Mouse (Mus musculus) midbrain, embryonic 16.5 days (tissue): ENCODE results near the gene Nfam1. TPM values are rescaled to one million over a fixed set of nuclear protein-coding genes. Genes with fewer than 3 reads are reported as not detected.

Experiments
- ATAC-seq: fragments of 200-750 bp; cut with Nextera tagmentation; 2 replicates; pipeline ENCODE4 v1.8.0; 2017; ENCODE audit warnings: moderate TSS enrichment
- H3K27ac ChIP-seq: fragments of 300-500 bp; sonication (generic); 2 replicates; pipeline ENCODE4 v1.5.1; 2014; ENCODE audit warnings: mild to moderate bottlenecking, low read length, mixed read lengths
- H3K27me3 ChIP-seq: fragments of 300-500 bp; sonication (generic); 2 replicates; pipeline ENCODE4 v1.6.1; 2014; ENCODE audit warnings: low read depth, low read length, mixed read lengths; ENCODE audit not compliant: control insufficient read depth, insufficient read depth
- H3K36me3 ChIP-seq: fragments of 300-500 bp; sonication (generic); 2 replicates; pipeline ENCODE4 v1.6.1; 2014; ENCODE audit warnings: mild to moderate bottlenecking, low read length, moderate library complexity, mixed read lengths; ENCODE audit not compliant: control insufficient read depth, insufficient read depth
- H3K4me1 ChIP-seq: fragments of 300-500 bp; sonication (generic); 2 replicates; pipeline ENCODE4 v1.6.1; 2014; ENCODE audit warnings: mild to moderate bottlenecking, low read length, mixed read lengths; ENCODE audit not compliant: control insufficient read depth, insufficient read depth
- H3K4me2 ChIP-seq: fragments of 300-500 bp; sonication (generic); 2 replicates; pipeline ENCODE4 v1.6.1; 2014; ENCODE audit warnings: mild to moderate bottlenecking, low read length, mixed read lengths
- H3K4me3 ChIP-seq: fragments of 300-500 bp; sonication (generic); 2 replicates; pipeline ENCODE4 v1.5.1; 2014; ENCODE audit warnings: low read depth, mild to moderate bottlenecking, low read length, moderate library complexity, mixed read lengths
- H3K9ac ChIP-seq: fragments of 300-500 bp; sonication (generic); 2 replicates; pipeline ENCODE4 v1.6.1; 2014; ENCODE audit warnings: low read depth, low read length, mixed read lengths
- H3K9me3 ChIP-seq: fragments of 300-500 bp; sonication (generic); replicated peaks from 2 replicates; pipeline ENCODE4 v1.6.1; 2014; ENCODE audit warnings: mild to moderate bottlenecking, low read length, mixed read lengths; ENCODE audit not compliant: control insufficient read depth, poor library complexity, severe bottlenecking
- WGBS: fragments of 180-500 bp; shearing (Covaris S2); extraction: QIAGEN DNeasy Blood & Tissue Kit; methylation state at CpG from one replicate; pipeline ENCODE4 v1.1.7; 2014; 5-methylcytosine and 5-hydroxymethylcytosine counted together
- polyA plus RNA-seq: library from polyadenylated mRNA; unstranded; fragments of >200 nt; fragmentation: Nextera tagmentation; extraction: Ambion mirVana; gene quantifications from 2 replicates; pipeline ENCODE4 v1.2.1, GENCODE M21; 2015

Nfam1 gene
- polyA plus RNA-seq, 1 experiment from 2014 or later: 3.0 TPM

DNA sequence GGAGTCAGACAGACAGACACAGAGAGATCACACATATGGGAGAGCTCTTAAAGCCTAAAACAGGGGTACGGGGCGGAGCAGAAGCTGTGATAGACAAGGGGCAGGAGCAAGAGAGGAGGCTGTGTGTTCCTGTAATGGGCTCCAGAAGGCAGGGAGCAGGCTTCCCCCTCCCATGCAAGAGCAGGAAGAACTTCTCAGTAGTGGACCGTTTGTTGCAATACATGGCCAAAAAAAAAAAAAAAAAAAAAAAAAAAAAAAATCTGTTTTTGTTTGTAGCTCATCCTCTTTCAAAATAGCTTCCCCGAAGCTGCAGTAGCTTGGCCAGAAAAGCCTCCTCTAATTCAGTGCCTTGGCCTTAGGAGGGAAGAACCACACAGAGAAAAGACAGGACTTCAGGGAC lies 2.2 kb downstream of the Nfam1 start:
- ATAC-seq: no peak
- no peaks in the 10 kb centered on the region; the same call in 1 of the 2 replicates for H3K27me3 ChIP-seq
- H3K36me3 ChIP-seq: no peaks in the 10 kb centered on the region
- WGBS: 59% methylated on average over 4 of the region's 4 CpGs
- H3K4me1 ChIP-seq: peaks cover 42% of the 10 kb centered on the region
- no peak overlapping the region for H3K9ac ChIP-seq
- no peaks in the 10 kb centered on the region for H3K9me3 ChIP-seq
- no peak overlapping the region for H3K4me3 ChIP-seq
- no peak overlapping the region for H3K4me2 ChIP-seq
- H3K27ac ChIP-seq: no peak overlapping the region

DNA sequence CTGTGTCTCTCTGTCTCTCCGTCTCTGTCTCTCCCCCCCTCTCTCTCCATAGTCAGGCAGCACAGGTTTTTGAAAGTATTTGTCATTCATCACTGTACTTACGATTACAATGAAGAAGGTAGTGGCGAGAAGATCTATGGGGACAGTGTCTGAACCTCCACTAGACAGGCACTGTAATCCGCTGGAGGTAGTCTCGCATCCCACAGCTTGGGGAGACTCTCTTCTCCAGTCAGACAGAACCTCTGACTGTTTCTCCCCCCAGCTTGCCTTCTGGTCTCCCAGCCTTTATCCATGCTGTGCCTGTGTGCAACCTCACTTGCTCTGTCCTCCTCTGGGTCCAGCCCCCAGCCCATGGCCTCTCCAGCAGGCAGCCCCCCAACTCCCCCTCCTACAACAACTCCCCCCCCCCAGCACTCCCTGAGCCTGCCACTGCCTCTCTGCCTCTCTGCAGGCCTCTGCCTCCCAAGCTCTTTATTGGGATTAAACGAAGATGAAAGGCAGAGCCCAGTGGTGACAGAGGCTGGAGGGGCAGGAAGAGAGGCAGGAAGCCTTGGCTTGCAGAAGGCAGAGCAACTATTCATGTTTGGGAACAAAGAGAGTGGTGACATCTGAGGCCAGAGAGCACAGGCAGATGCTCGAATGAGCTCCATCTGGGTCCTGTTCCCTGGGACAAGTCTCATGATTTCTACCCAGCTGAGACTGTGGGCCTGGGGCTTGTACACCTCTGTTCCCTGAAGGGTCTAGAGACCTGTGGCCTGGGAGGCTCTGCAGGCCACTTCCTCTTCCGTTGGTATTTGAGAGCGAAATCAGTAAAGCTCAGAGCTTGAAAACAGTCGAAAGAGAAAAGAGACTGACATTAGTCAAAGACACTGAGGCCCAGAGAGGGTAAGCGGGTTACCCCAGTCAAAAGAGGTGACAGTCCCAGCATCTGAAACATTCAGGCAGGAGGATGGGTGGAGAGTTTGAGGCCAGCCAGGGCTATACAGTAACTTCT lies 3.1 kb downstream of the Nfam1 start:
- Histone ChIP-seq H3K27me3 (no peaks in the 10 kb centered on the region; the same call in 1 of the 2 replicates), H3K4me1 (peaks cover 45% of the 10 kb centered on the region), H3K9me3 (no peaks in the 10 kb centered on the region), H3K4me3 (no peak overlapping the region), H3K4me2 (no peak overlapping the region), H3K27ac (peak overlapping the region; percentile 62), H3K36me3 (no peaks in the 10 kb centered on the region), H3K9ac (0 out of 2 replicates have a peak overlapping the region, but pooled peaks have one; percentile 35)
- no peak for ATAC-seq
- WGBS: 18% methylated on average over 11 of the region's 11 CpGs

DNA sequence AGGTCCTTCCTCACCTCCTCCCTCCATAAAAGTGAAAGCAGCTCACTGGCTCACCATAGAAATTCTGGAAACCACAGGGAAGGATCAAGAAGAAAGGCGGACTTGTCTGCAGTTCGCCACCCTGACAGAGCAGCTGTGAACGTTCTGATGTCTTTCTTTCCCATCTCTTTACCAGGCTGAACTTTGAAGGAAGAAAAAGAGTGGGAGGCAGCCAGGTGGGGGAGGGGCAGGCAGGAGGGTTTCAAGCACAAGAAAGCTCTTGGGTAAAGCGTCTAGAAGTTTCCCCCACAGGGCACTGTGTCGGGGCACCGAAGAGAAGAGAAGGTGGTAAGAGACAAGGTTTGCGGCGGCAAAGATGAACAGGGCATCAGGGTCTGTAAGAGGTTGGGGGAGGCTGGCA lies 7.0 kb downstream of the Nfam1 start:
- peaks cover 35% of the 10 kb centered on the region for H3K4me1 ChIP-seq
- WGBS: 35% methylated on average over 8 of the region's 8 CpGs
- no peak overlapping the region for H3K4me3 ChIP-seq
- no peak overlapping the region for H3K4me2 ChIP-seq
- ATAC-seq: no peak
- no peaks in the 10 kb centered on the region for H3K36me3 ChIP-seq
- H3K27ac ChIP-seq: no peak overlapping the region
- no peaks in the 10 kb centered on the region for H3K9me3 ChIP-seq
- no peaks in the 10 kb centered on the region for H3K27me3 ChIP-seq
- no peak overlapping the region for H3K9ac ChIP-seq

- Histone ChIP-seq H3K36me3 (no peaks in the 10 kb centered on the region), H3K4me2 (no peak overlapping the region), H3K4me1 (peaks cover 33% of the 10 kb centered on the region), H3K27me3 (no peaks in the 10 kb centered on the region), H3K4me3 (no peak overlapping the region), H3K27ac (no peak overlapping the region; the same call in 1 of the 2 replicates), H3K9ac (no peak overlapping the region), H3K9me3 (no peaks in the 10 kb centered on the region)
- peak; percentile 16; the same call in 1 of the 2 replicates for ATAC-seq
- WGBS: 21% methylated on average over 25 of the region's 25 CpGs
Observed at GRCm38 (mm10) chr15:83025041-83025760, 7.9 kb downstream of the Nfam1 start.

- Histone ChIP-seq H3K4me2 (peak overlapping the region; percentile 21; the same call in 1 of the 2 replicates), H3K9ac (no peak overlapping the region), H3K27me3 (no peaks in the 10 kb centered on the region), H3K4me1 (peaks cover 30% of the 10 kb centered on the region), H3K27ac (no peak overlapping the region), H3K9me3 (no peaks in the 10 kb centered on the region), H3K36me3 (no peaks in the 10 kb centered on the region), H3K4me3 (no peak overlapping the region; the same call in 1 of the 2 replicates)
- no peak for ATAC-seq
- 24% methylated on average over 8 of the region's 8 CpGs for WGBS
Observed at GRCm38 (mm10) chr15:83022947-83023346, 10.2 kb downstream of the Nfam1 start.

GRCm38 (mm10) chr15:83010990-83011664 lies 22.0 kb downstream of the Nfam1 start:
- H3K4me3 ChIP-seq: no peak overlapping the region
- ATAC-seq: peak; percentile 72
- peak overlapping the region; percentile 13; the same call in 1 of the 2 replicates for H3K27ac ChIP-seq
- H3K4me1 ChIP-seq: peaks cover 14% of the 10 kb centered on the region
- no peaks in the 10 kb centered on the region for H3K36me3 ChIP-seq
- peaks cover 3% of the 10 kb centered on the region; the same call in 1 of the 2 replicates for H3K27me3 ChIP-seq
- peak overlapping the region; percentile 43 for H3K9ac ChIP-seq
- no peaks in the 10 kb centered on the region for H3K9me3 ChIP-seq
- peak overlapping the region; percentile 15; the same call in 1 of the 2 replicates for H3K4me2 ChIP-seq
- WGBS: 7% methylated on average over 15 of the region's 15 CpGs

GRCm38 (mm10) chr15:83010423-83010822 lies 22.7 kb downstream of the Nfam1 start:
- H3K9me3 ChIP-seq: no peaks in the 10 kb centered on the region
- 13% methylated on average over 8 of the region's 8 CpGs for WGBS
- H3K36me3 ChIP-seq: no peaks in the 10 kb centered on the region
- peak overlapping the region; percentile 43; the same call in 1 of the 2 replicates for H3K9ac ChIP-seq
- peaks cover 13% of the 10 kb centered on the region for H3K4me1 ChIP-seq
- H3K27me3 ChIP-seq: peaks cover 3% of the 10 kb centered on the region; the same call in 1 of the 2 replicates
- H3K4me3 ChIP-seq: no peak overlapping the region
- H3K4me2 ChIP-seq: no peak overlapping the region
- 0 out of 2 replicates have a peak, but pooled peaks have one; percentile 32 for ATAC-seq
- peak overlapping the region; percentile 6; the same call in 1 of the 2 replicates for H3K27ac ChIP-seq

DNA sequence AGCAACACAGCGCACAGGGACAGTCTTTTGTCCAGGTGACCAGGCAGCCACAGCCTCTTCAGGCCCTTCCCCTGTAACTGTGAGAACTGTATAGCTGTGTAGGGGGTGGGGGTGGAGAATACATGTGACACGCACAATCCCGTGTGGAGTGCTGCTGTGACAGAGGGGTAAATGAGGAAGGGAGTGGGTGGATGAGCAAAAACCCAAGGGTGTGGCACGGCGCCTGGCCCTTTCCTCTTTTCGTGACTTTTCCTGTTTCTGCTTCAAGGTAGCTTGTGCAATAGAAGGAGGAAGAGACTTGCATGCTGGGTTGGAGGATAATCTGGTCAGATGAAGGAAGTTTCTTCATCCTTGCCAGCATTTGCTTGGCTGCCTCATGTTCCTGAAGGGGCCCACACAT lies 23.6 kb downstream of the Nfam1 start:
- Histone ChIP-seq H3K36me3 (no peaks in the 10 kb centered on the region), H3K4me2 (no peak overlapping the region), H3K9me3 (no peaks in the 10 kb centered on the region), H3K4me3 (no peak overlapping the region), H3K9ac (no peak overlapping the region), H3K4me1 (peaks cover 13% of the 10 kb centered on the region), H3K27ac (no peak overlapping the region), H3K27me3 (peaks cover under 1% of the 10 kb centered on the region; the same call in 1 of the 2 replicates)
- 94% methylated on average over 6 of the region's 6 CpGs for WGBS
- ATAC-seq: no peak
